Mouse (Mus musculus) T-helper 2 cell (primary cell): ENCODE data around the gene Hmcn2.

Experiments used
- in situ Hi-C: fragments of 300-600 bp; cut with MboI, MseI; formaldehyde crosslinking; loops from one replicate; pipeline ENCODE4 v1.15.1; 2025; ENCODE audit warnings: high pct_unique_total_duplicates

Hmcn2 gene

DNA sequence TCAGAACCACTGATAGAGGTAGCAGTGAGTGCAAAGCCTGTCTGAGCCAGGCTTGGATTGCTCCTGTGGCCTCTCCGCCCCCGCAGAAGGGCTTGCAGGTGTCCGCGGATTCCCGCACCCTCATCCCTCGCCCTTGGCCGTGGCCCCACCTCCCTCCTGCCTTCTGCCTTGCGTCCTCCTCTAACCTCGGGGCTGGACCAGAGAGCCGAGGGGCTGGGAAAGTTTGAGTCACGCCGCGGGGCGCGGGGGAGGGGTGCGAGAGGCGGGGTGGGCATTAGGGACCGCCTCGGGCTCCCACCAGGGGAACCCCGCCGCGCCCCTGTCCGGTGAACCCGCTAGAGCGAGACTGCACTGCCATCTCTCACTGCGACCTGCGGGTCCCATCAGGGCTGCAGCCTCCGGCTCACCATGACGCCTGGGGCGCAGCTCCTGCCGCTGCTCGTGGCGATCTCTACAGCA is at the start of gene Hmcn2:
Hmcn2 (plus strand) TSS at position 409 of the 459 bp plus-strand sequence.
- in situ Hi-C loops = no loop called here

DNA sequence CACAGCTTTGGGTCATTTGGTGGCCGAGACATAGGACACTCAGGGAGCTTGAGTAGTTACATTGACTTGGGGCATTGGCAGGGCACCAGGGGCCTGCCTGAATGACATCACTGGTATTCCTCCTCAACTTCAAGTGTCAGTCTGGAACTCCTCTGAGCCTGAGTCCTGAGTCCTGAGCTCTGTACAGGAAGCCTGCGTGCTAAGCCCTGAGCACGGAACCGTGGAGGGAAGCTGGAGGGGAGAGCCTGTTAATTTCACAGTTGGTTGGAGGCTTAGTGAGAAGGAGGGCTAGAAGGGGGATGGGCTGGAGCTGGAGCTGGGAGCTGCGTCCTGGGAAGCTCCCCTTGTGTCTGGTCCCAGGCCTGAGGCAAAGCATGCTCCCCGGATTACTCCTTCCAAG is 46.8 kb upstream of the Hmcn2 start:
- in situ Hi-C loops = no loop called here

DNA sequence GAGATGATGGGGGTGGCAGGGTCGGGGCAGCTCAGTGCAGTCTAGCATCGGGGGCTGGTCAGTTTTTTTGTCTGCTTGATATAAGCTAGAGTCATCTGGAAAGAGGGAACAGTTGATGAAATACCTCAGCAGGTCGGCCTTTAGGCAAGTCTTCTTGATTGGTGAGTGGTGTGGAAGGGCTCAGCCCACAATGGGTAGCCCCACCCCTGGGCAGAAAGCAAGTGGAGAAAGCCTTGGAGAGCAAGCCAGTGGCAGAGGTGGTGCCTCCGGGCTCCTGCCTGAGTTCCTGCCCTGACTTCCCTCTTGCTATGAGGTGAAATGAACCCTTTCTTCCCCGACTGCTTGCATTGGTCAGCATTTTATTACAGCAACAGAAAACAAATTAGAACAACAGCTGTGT is 45.6 kb upstream of the Hmcn2 start:
- in situ Hi-C loops = no loop called here

DNA sequence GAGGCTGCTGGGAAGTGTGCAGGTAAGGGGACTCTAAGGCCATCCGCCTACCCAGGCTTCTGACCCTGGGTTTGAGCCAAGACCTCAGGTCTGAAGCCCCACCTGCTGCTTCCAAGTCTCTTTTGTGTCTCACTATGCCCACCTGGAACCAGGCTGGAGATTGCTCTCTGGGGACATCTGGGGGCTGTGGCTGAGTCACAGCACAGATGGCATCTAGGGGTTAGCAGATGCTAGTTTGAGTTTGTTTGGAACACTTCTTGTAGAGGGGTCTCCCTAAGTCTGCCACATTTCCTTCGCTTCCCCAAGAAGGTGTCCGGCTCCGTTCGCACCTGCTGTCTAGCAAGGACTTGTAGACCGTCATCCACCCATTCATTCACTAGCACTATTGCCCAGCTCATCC is 45.0 kb upstream of the Hmcn2 start:
- in situ Hi-C loops = no loop called here

DNA sequence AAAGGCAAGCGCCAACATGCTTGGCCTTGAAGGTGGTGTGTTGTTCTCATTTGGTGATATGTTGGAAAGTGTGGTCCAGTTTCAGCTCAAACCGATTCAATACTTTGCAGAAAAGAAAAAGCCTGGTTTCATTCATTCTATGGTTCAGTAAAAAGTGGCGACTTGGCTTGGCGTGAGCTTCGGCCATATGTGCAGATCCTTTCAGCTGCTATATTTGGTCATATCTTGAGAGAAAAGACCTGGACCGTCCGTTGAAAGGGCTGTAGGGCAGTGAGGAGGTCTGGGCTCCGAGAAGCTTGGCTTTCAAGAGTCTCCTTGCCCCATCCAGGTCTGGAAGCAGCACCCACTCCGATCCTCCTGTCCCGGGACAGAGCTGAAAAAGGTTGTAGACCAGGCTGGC is 44.4 kb upstream of the Hmcn2 start:
- in situ Hi-C loops = loop anchor here (10.0 kb wide), 1 partner anchor 75 kb away; no protein-coding TSS in a partner anchor

DNA sequence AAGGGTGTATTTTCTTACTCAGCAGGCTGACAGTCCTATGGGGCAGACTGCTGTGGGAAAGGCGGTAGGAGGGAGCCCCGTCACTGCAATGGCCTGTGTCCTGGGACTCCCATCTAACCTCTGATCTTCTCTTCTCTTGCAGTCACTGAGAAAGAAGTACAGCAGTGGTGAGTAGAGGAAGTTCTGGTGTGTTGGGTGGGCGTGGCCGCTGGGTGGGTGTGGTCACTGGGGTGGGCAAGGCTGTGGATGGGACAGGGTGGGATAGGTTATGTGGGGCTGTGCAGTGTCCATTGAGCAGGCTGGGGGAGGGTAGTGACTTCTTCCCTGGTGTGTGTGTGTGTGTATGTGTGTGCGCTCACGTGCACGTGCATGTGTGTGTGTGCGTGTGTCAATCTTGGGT is 43.7 kb upstream of the Hmcn2 start:
- in situ Hi-C loops = loop anchor here (10.0 kb wide), 1 partner anchor 76 kb away; no protein-coding TSS in a partner anchor

DNA sequence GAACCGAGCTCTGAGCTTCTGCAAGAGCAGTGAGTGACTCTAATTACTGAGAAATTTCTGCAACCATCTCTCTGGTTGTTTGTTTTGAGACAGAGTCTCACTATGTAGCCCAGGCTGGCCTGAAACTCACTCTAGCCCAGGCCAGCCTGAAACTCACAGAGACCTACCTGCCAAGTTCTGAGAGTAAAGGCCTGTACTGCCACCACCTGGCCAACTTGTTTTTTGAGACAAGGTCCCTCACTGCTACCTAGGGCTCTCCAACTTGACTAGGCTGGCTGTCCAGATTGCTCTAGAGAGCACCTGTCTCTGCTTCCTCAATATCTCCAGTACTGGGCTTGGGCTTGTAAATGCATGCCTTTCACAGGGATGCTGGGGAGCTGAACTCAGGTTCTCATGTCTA is 43.1 kb upstream of the Hmcn2 start:
- in situ Hi-C loops = loop anchor here (10.0 kb wide), 1 partner anchor 76 kb away; no protein-coding TSS in a partner anchor

DNA sequence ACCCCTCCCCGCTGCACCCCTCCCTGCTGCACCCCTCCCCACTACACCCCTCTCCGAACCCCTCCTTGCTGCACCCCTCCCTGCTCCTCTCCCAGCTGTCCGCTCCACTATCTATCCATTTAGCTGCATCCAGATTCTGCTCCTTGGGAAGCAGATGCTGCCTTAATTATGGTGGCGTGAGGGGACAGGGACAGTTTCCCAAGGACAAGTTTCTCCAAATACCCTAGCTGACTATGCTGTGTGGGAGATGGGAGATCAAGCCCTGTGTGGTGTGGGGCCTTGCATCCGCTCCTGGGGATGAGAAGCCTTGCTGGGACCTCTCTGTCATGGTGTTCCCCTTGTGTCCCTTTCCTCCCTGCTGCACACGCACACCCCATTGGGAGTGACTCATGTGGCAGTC is 39.2 kb upstream of the Hmcn2 start:
- in situ Hi-C loops = loop anchor here (10.0 kb wide), 1 partner anchor 80 kb away; no protein-coding TSS in a partner anchor

DNA sequence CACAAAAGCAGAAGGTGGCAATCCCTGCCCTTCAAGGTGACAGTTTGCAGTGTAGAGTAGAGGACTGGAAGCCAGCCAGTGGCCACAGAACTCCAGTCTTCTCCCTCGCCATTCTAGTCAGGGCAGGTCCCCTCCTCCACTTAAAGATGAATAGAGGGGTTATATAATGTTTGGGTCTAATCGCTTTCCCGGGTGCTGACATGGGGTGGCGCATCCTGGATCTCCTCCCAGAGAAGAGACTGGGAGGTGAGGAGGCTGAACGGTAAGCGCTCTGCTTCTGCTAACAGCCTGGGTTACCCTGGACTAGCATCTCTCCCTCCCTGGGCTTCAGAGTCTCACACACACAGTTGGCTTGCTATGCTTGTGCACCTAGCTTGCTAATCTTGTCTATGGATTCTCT is 36.4 kb upstream of the Hmcn2 start:
- in situ Hi-C loops = loop anchor here (10.0 kb wide), 1 partner anchor 83 kb away; no protein-coding TSS in a partner anchor

DNA sequence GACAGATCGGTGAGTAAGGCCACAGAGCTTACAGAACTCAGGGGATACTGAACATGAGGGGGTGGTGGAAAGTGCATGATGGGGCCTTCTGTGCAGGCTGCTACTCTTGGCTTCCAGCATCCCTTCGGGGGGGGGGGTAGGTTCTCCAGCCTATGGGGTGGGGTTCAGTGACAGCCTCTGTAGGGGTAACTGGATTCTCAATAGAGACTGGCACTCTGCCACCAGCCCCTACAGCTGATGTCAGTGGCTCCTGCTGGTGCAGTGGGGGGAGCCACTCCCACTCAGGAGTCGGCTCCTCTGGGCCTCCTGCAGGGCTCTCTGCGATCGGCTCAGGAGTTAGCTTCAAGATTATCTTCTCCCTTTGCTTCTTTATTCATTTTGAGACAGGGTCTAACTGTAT is 35.7 kb upstream of the Hmcn2 start:
- in situ Hi-C loops = loop anchor here (10.0 kb wide), 1 partner anchor 84 kb away; no protein-coding TSS in a partner anchor

DNA sequence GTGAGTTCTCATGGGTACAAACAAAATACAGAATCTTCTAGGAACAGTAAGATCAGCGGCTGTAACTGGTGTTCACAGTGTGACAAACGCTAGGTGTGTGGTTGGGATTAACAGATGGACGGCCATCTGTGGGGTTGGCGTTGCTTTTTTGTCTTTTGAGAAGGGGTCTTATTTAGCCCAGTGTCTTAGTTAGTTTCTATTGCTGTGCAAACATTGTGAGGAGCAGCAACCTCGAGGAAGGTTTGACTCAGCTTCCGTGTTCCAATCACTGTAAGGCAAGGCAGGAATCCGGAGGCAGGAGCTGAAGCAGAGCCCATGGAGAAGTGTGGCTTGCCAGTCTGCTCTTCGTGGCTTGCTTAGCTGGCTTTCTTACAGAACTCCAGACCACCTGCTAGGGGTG is 33.1 kb upstream of the Hmcn2 start:
- in situ Hi-C loops = no loop called here

DNA sequence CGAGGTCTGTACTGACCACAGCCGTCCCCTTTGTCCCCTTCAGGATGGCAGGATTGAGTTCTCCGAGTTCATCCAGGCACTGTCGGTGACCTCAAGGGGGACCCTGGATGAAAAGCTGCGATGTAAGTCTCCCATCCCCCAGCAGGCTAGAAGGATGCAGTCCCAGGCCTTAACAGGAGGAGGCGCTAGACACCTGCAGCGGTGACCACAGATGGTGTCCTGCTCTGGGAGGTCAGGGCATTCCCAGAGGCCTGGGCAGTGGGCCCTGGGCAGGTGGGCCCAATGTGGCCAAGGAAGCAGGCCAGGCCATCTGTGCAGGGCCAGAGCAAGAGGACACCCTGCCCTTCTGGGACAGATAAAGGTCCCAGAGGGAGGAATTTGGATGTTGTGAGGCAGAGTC is 31.9 kb upstream of the Hmcn2 start:
- in situ Hi-C loops = no loop called here

DNA sequence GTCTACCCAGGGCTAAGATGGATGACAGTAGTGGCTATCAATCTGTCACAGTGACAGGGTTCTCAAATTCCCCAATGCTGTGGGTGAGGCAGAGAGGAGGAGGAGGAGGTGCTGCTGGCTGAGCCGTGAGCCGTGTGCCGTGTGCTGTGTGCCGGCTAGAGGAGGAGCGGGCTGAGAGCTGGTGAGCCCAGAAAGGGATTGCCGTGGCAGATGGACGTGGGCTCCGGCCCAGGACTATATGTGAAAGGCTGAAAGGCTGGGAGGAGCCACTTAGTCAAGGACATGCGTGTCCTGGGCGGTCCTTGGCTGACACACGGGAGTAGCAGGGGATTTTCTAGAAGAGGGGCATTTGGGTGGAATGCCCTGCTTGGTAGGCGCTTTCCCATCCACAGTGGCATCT is 31.3 kb upstream of the Hmcn2 start:
- in situ Hi-C loops = no loop called here

DNA sequence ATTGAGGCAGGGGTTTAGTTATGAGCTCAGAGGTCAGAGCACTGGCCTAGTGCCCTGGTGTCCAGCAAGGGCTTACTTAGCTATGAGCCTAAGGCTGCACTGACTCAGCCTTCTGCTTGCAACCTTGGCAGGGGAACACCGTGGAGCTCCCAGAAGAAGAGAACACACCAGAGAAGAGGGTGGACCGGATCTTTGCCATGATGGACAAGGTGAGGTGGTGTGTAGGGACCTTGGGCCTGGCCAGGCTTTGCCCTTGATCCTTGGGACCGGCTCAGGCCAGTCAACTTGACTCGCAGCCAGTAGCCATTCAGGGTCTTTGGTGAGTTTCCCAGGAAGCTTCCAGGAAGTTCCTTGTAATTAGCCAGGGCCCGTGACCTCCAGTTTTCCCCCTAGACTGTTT is 29.7 kb upstream of the Hmcn2 start:
- in situ Hi-C loops = no loop called here

DNA sequence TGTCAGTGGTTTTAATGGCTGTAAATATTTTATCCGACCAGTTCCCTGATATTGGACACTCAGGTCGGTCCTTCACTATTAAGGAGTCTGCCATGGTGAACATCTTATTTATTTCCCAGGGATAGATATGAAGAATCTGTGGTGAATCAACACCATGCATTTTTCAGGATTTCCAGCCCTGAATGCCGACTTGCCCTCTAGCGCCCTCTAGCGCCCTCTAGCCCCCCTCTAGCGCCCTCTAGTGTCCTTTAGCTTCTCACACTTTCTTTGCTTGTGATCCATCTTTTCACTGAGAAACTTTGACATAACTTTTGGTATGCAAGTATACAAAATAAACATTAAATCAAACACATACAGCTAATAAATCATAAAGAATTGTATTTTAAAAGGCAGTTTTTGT is 22.8 kb upstream of the Hmcn2 start:
- in situ Hi-C loops = loop anchor here (5.0 kb wide), 1 partner anchor 94 kb away; no protein-coding TSS in a partner anchor

DNA sequence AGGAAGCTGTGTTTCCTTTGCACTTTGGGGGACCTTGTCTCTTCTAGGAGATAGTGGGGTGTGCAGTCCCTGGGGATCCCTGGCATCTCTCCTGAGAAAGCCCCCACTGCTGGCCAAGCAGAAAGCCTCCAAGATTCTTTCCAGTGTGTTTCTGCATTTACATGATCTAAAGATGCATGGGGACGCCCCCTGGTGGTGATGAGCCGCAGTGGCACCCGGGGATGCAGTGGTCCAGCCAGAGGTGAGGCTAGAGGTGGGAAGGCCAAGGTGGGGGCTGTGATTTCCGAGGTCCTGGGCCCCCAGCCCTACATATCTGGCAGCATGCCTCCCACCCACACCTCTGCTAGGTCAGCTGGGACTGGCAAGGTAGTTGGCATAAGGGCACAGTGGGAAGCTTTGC is 19.2 kb upstream of the Hmcn2 start:
- in situ Hi-C loops = loop anchor here (5.0 kb wide), 1 partner anchor 98 kb away; no protein-coding TSS in a partner anchor

DNA sequence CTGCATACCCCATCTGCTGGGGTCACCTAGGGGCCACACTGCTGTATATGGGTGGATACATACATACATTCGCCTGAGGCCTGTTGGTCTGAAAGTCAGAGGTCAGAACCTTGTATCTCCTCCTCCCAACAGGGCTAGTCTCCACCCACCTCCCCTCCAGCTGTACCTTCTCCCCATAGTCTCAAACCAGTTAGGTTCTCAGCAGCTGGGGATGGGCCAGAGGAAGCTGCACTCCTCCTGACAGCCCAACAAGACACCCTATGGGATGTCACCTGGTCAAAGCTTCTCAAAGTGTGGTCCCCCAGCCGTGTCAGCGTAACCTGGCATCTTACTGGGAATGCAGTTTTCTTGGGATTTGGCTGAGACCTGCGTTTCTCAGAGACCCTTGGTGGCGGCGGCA is 17.8 kb upstream of the Hmcn2 start:
- in situ Hi-C loops = no loop called here

DNA sequence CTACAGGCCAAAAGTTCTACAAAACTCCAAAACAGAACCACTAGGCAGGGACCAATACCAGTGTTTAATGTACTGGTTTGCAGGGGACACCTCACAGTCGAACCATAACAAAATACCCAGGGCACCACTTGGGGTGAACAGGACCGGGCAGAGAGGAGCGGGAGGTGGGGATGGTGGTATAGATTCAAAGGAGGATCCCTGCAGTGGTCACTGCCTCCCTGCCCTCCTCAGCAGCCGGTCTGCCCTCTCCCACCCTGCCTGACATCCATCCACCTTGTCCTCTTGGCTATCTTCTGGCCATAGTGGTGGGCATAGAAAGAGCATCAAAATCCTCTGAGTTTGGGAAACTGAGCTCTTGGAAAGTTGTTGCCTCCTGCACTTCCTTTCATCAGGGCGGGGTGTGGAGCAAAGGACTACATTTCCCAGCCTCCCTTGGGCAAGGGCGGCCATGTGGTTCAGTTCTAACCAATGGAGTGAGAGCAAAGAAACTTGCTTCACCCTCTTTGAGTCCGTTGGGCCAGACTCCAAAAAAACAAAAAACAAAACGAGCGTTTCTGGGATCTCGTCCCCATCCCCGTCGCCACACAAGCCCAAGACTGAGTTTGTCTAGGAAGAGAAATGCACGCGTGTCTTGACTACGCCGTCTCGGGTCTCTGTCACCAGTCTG is 16.5 kb upstream of the Hmcn2 start:
- in situ Hi-C loops = no loop called here

DNA sequence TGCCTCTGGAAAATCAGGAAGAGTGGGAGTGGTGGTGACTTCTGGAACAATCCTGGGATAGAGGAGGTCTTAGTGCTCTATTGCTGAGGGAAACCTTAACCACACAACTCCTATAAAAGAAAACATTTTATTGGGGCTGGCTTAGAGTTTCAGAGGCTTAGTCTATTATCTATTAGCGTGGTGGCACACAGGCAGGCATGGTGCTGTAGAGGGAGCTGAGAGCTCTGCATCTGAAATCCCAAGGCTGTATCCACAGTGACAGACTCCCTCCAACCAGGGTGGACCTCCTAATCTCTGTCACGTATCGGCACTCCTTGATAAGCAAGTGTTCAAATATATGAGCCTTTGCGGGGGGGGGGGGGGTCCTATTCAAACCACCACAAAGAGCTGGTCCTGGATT is 15.4 kb upstream of the Hmcn2 start:
- in situ Hi-C loops = no loop called here

DNA sequence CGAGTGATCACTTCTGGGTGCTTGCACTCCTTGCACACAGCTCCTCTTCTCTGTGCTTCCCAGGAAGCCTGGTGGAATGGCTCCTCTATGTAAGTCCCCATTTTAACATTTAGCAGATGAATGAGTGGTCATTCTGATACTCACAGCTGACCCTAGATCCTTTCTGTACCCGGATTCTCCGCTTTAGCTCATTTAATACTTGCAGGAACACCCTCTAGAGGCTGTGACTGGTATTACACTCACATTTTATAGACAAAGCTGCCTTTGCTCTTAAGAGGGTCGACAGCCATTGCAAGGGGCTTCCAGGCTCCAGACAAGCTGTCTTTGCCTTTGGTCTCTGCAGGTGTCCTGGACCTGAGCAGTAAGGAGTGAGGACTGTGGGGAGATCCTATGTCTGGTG is 14.9 kb upstream of the Hmcn2 start:
- in situ Hi-C loops = no loop called here

DNA sequence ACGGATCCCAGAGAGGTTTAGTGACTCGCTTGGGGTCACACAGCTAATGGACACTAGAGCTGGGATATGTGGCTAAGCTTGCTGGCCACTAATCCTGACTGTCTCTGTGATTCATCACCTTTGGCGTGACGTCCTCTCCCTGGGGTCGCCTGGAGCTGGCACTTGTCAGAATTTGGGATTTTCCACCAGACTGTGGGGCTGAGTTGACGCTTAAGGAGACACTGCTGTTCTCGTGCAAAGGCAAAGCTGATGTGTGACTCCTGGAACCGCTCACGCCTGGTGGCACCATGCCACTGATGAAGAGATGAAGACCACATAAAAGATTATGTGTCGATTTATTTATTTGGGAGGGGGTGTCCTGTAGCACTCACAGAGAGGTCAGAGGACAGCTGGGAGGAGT is 14.2 kb upstream of the Hmcn2 start:
- in situ Hi-C loops = no loop called here

DNA sequence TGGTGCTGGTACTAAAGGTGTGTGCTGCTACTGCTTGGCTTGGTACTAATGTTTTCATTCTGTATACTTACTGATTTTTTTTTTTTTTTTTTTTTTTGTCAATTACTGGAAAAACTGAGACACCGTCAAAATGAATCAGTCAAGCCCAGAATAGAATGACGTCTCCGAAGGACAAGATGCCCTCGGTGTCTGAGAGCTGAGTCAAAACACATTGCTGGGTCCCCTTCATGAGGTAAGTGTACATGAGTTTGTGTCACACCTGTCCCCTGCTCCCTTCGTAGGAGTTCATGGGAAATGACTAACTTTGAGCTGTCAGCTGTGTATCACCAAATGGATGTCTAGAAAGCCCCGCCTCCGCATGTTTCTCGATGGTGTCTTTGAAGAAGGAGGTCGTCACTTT is 11.0 kb upstream of the Hmcn2 start:
- in situ Hi-C loops = no loop called here

DNA sequence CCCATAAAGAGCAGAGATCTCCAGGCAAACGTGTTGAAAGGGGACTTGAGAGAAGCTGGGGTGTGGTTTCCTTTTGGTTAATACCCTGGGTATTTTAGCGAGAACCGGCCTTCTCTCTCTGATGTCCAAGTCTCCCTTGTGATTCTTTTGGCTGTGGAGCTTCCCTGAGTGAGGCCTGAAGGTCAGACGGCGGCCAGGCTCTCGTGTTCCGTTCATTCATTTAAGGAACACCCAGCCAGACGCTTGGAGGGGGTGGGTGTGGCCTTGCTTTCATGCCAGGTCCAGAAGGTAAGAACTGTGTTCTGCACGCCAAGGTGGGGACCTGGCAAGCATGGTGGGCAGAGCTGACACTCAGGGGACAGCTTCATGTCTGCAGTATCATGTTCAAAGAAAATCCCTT is 10.0 kb upstream of the Hmcn2 start:
- in situ Hi-C loops = no loop called here
